Mouse (Mus musculus) liver, adult 2 months (tissue): Measurements from ENCODE around the gene Olfr998.

ENCODE experiments used
- CTCF ChIP-seq: fragments of 200-500 bp; IDR thresholded peaks from 2 replicates; pipeline ENCODE4 v1.5.1; 2011; ENCODE audit warnings: low read depth, low read length, control low read depth
- POLR2A ChIP-seq: fragments of 200-500 bp; IDR thresholded peaks from 2 replicates; pipeline ENCODE4 v1.6.1; 2011; ENCODE audit warnings: low read length, control low read depth; ENCODE audit not compliant: insufficient read depth; ENCODE audit errors: extremely low read depth

GRCm38 (mm10) chr2:85554806-85555205, 33.9 kb upstream of the Olfr998 start:
- TF ChIP-seq POLR2A (no peak), CTCF (no peak)
